Mouse (Mus musculus) embryonic fibroblast, embryonic 13.5 days (primary cell): ENCODE measurements around the gene Arl15.

Experiments
- CTCF ChIP-seq: IDR thresholded peaks from 2 replicates; pipeline ENCODE4 v1.5.1; 2011; ENCODE audit warnings: mild to moderate bottlenecking, control low read depth, low read length, moderate library complexity, borderline replicate concordance; ENCODE audit not compliant: insufficient read depth
- POLR2A ChIP-seq: IDR thresholded peaks from 2 replicates; pipeline ENCODE4 v1.6.1; 2011; ENCODE audit warnings: low read depth, mild to moderate bottlenecking, control low read depth, low read length, moderate library complexity

DNA sequence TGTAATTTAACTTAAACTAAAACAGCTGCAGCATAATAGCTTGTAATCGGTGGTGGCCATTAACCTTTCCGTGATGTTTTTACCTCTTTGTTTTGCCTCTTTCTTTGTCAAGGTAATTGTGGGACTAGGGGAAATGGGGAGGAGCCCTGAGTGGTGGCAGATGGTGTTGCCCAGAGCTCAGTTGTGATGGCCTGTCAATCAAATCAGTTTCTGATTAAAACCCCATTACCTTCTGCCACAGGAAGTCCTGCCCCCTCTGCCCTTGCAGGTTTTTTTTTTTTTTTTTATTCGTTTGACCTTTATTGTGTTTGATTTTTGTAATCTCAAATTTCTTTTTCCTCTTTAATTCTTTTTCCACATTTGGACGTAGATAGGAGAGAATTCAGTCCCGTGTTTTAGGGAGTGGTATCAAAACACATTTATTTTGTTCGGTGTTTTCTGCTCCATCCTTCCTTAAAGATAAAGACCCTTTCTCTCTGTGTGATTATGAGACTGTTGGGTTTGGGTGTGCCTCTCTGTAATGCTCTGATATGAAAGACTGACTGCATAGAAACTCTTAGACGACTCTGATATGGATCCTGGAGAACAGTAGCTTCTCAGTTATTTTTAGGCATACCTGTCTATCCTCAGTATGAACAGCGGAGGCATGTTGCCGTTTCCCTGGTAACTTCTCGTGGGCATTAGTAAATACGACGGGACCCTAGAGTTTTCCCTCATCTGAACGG is 64.5 kb downstream of the Arl15 start:
- TF ChIP-seq CTCF, result no peak
- no peak for TF ChIP-seq POLR2A
